Mouse (Mus musculus) liver, postnatal 0 days (tissue): ENCODE measurements at regions not wholly inside any gene's neighbourhood (a gene's known extent, or its start where the extent isn't known, plus 50 kb on each side); places are given as distances from the start of the nearest gene placed in this dataset.

Source experiments
- ATAC-seq: fragments of 200-750 bp; cut with Nextera tagmentation; 2 replicates; pipeline ENCODE4 v1.8.0; 2017; ENCODE audit warnings: mild to moderate bottlenecking, moderate library complexity
- DNase-seq: peaks from one replicate; pipeline ENCODE4 v3.0.0-alpha.2; 2016
- H3K27ac ChIP-seq: fragments of 300-500 bp; sonication (generic); 2 replicates; pipeline ENCODE4 v1.5.1; 2014; ENCODE audit warnings: antibody characterized with exemption, moderate library complexity, mild to moderate bottlenecking, low read depth
- H3K27me3 ChIP-seq: fragments of 300-500 bp; sonication (generic); 2 replicates; pipeline ENCODE4 v1.6.1; 2014; ENCODE audit warnings: low read length, control low read depth, mixed read lengths; ENCODE audit not compliant: insufficient read depth
- H3K36me3 ChIP-seq: fragments of 300-500 bp; sonication (generic); replicated peaks from 2 replicates; pipeline ENCODE4 v1.6.1; 2014; ENCODE audit warnings: mild to moderate bottlenecking, control low read depth, low read length, moderate library complexity, mixed read lengths; ENCODE audit not compliant: insufficient read depth
- H3K4me1 ChIP-seq: fragments of 300-500 bp; sonication (generic); 2 replicates; pipeline ENCODE4 v1.6.1; 2014; ENCODE audit warnings: antibody characterized with exemption, mild to moderate bottlenecking, control low read depth; ENCODE audit not compliant: insufficient read depth
- H3K4me2 ChIP-seq: fragments of 300-500 bp; sonication (generic); 2 replicates; pipeline ENCODE4 v1.6.1; 2014; ENCODE audit warnings: low read depth, mild to moderate bottlenecking, low read length, moderate library complexity, mixed read lengths
- H3K4me3 ChIP-seq: fragments of 300-500 bp; sonication (generic); 2 replicates; pipeline ENCODE4 v1.5.1; 2014; ENCODE audit warnings: low read depth, low read length
- H3K9ac ChIP-seq: fragments of 300-500 bp; sonication (generic); replicated peaks from 2 replicates; pipeline ENCODE4 v1.6.1; 2014; ENCODE audit warnings: mild to moderate bottlenecking, moderate library complexity
- H3K9me3 ChIP-seq: fragments of 300-500 bp; sonication (generic); 2 replicates; pipeline ENCODE4 v1.6.1; 2016; ENCODE audit warnings: mild to moderate bottlenecking, control low read depth, low read length, mixed read lengths
- CTCF ChIP-seq: sonication (generic); IDR thresholded peaks from 2 replicates; pipeline ENCODE4 v1.5.1; 2016; ENCODE audit warnings: antibody characterized with exemption, low read depth
- EP300 ChIP-seq: IDR thresholded peaks from 2 replicates; pipeline ENCODE4 v1.6.1; 2016; ENCODE audit warnings: antibody characterized with exemption, low read depth, mild to moderate bottlenecking
- WGBS: fragments of 180-500 bp; shearing (Covaris S2); extraction: QIAGEN DNeasy Blood & Tissue Kit; methylation state at CpG from one replicate; pipeline ENCODE4 v1.1.7; 2014; ENCODE audit not compliant: insufficient replicate concordance; 5-methylcytosine and 5-hydroxymethylcytosine counted together

GRCm38 (mm10) chr4:38572968-38573367 lies 877.1 kb upstream of the 1700009N14Rik start:
- no peak overlapping the region for H3K4me2 ChIP-seq
- ATAC-seq (no peak), DNase-seq (no peak)
- no peaks in the 10 kb centered on the region for H3K36me3 ChIP-seq
- H3K9ac ChIP-seq, result no peak overlapping the region
- H3K9me3 ChIP-seq, result no peaks in the 10 kb centered on the region
- no peaks in the 10 kb centered on the region for H3K4me1 ChIP-seq
- H3K27me3 ChIP-seq, result no peaks in the 10 kb centered on the region
- 68% methylated on average over 3 of the region's 3 CpGs for WGBS
- TF ChIP-seq EP300 (no peak), CTCF (no peak)
- H3K4me3 ChIP-seq, result no peak overlapping the region
- H3K27ac ChIP-seq, result no peak overlapping the region

GRCm38 (mm10) chr4:38590358-38590757 lies 859.7 kb upstream of the 1700009N14Rik start:
- Histone ChIP-seq H3K9me3 (no peaks in the 10 kb centered on the region), H3K4me2 (no peak overlapping the region), H3K27ac (no peak overlapping the region), H3K9ac (no peak overlapping the region), H3K4me1 (no peaks in the 10 kb centered on the region), H3K4me3 (no peak overlapping the region), H3K27me3 (no peaks in the 10 kb centered on the region), H3K36me3 (no peaks in the 10 kb centered on the region)
- no peak for TF ChIP-seq CTCF
- no peak for TF ChIP-seq EP300
- ATAC-seq, result peak; percentile 66; the same call in 1 of the 2 replicates
- WGBS, result 57% methylated on average over 1 of the region's 1 CpGs
- DNase-seq, result no peak
